Mouse (Mus musculus) mouse trophoblast stem cell (cell line): ENCODE measurements around the gene Senp5.
"Not testable (repeated sequence)": the region's sequence is repeated elsewhere in the genome, so short reads cannot be mapped to it uniquely, and the experiment has no call there.

Experiments
- in situ Hi-C, 2 experiments: fragments of 300-500 bp; cut with MseI, MboI; formaldehyde crosslinking; loops; 2 replicates in 1 of 2; 3 replicates in 1 of 2; pipeline ENCODE4 v1.15.1; 2025

Senp5 gene

DNA sequence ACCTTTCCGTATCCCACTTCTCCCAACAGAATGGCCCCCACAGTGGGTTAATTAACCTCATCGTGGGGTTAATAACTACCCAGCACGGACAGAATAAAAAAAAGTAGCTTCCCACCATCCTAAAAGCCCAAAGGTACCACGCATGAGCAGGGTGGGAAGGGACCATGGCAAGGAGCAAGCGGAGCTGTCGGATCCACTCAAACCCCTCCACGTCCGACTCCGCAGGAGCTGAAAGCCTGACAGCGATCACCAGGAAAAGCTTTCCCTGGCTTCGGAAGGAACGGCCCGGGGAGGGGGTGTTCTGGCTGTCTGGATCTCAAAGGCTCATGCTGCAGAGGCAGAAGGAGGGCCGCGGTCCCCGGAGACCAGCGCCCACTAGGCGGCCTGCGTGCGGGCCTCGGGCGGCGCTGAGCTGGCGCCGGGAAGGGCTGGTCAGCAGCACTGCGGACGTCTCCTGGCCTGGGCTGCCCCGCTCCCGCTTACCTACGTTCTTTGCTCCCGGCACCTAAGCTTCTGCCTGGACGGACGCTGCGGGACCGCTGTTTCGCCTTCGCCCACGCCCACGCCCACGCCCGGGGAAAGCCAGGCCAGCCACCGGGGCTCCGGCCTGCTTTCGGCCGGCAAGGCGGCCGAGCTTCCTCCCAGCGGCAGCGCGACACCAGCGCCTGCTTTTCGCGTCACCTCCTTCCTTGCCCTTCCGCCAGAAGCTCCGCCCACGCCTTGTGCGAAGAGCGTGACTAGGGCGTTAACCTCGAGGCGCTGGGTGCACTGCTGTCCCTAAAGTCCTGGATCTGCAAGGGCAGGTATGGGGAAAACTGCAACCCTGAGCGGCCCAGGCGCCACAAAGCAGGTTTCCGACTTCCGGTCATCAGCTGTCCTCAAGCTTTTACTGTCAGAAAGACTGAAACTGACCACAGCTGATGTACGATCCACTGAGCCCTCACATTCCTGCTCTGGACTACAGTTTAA, at the start of gene Senp5:
Gene Senp5, minus strand, starts transcription at position 779 of the 969 bp plus-strand sequence.
- in situ Hi-C loops = no loop called here

GRCm38 (mm10) chr16:32042367-32042766, 39.3 kb upstream of the Senp5 start:
- in situ Hi-C loops = no loop called here

DNA sequence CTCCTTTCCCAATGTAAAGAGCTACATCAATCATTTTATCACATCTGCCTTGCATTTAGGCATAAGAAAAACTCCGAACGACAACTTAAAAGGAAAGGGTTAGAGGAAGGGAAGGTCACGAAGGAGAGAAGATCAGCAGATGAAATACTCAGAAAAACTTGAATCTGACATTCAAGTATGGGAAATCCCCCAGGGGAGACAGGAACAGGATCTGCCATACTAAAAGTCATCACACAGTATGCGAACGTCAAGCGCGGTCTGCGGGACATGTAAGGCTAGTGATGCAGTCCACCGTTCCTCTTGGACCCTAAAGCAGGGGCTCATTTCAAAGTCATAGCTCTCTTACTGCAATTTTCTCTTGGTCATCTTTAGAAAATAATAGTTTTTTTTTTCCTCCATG, 16.6 kb upstream of the Senp5 start:
- in situ Hi-C loops = no loop called here

GRCm38 (mm10) chr16:32010330-32010729, 7.2 kb upstream of the Senp5 start:
- in situ Hi-C loops = no loop called here

DNA sequence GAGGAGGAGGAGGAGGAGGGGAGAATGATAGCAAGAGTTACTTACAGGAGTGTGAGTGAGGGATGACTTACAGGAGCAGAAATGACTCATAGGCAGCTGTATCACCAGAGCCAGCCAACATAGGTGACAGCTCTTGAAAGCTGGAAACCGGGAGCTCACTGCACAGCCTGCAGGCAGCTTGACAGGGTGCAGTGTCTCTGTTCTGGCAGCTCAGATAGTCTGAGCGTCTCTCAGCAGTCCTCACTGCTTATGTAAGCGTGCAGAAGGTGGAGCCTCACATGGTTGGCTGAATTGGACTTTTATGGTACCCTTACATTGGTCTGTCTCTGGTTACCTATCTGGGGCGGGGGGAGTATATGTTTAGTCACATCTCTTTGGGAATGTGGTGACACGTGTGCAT, 6.8 kb upstream of the Senp5 start:
- in situ Hi-C loops = no loop called here

DNA sequence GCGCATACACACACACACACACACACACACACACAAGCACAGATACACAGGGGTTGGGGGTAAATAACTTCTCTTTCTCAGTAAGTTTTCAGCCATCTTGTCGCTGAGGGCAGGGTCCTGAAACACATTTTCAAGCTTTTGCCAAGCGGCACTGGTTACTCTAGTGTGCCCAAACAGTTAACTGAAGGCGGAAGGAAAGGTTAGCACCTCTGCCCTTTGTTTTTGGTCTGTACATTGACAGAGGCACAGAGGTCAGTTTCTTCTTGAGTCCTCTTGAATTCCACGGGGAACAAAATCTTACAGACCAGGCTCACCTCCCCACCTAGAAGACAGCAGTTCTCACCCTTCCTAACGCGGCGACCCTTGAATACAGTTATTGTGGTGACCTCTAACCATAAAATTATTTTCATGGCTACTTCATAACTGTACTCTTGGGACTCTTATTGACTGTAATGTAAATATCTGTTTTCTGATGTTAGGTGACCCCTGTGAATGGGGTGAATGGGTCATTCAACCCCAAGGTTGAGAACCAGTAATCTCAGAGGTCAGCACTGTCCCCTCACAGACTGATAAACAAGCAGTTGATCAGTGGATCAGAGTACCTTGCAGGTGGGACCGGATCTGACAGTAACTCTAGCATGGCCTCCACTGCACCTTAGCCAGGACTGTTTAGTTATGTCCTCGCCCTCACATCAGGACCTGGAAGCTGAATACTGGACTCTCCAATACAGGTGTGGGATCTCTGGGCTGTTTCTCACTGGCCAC, 5.6 kb upstream of the Senp5 start:
- in situ Hi-C loops = no loop called here

DNA sequence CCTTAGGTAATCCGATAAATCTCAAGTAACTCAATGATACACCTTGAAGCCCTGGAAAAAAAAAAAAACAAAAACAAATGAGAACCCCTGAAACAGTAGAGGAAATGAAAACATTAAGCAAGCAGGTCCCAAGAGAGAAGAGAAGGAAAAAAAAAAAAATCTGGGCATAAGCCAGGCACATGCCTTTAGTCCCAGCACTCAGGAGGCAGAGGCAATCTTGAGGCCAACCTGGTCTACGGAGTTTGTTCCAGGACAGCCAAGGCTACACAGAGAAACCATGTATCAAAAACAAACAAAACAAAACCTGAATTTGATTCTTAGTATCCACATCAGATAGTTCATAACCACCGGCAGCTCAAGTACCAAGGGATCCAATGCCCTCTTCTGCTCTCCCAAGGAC, 1.6 kb upstream of the Senp5 start:
- in situ Hi-C loops = no loop called here

DNA sequence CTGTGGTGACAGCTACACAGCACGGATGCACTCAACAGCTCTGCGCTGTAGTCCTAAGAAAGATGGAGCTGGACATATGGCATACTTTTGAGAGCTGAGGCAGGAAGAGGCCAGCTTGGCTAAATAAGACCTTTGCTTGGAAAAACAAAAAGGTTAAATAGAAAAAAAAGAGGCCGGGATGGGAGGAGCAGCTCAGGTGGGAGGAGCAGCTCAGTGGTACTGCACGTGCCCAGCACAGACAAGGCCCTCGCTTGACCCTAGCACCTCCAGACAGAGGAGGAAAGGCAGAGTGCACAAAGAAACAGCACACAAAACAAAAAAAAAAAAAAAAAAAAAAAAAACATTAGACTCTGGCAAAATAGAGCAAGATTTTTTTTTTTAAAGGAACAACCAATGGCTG, 6.7 kb downstream of the Senp5 start:
- in situ Hi-C loops = no loop called here

DNA sequence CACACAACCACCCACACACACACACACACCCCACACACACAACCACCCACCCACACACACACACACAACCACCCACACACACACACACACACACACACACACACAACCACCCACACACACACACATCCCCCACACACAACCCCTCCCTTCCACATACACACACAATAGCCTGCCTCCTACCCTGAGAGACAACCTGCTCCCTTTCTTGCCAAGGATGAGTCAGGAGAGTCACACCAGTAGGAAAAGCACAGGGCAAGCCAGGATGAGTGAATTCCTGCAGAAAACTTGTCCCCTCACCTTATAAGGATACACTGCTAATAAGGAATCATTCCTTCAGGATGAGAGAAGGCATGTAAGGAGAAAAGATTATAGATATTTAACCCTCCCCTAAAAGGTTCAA, 9.1 kb downstream of the Senp5 start:
- in situ Hi-C loops = no loop called here

GRCm38 (mm10) chr16:31993195-31993594, 9.9 kb downstream of the Senp5 start:
- in situ Hi-C loops = no loop called here

DNA sequence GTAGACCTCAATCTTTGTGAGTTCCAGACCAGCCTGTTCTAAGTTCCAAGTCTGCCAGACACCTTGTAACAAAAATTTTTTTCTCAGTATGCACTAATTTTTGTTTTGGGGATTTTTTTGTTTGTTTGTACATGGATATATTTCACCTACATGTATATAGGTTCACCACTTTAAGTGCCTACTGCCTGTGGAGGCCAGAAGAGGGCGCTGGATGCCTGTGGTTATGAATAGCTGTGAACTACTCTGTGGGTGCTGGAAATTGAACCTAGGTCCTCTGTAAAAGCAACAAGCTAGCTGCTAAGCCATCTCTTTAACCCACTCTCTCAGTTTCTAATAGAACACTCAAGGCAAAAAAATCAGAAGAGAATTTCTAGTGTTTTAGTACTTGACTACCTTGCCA, 11.0 kb downstream of the Senp5 start:
- in situ Hi-C loops = no loop called here

- in situ Hi-C loops = no loop called here
Measured at GRCm38 (mm10) chr16:31980946-31981345, 22.1 kb downstream of the Senp5 start.

DNA sequence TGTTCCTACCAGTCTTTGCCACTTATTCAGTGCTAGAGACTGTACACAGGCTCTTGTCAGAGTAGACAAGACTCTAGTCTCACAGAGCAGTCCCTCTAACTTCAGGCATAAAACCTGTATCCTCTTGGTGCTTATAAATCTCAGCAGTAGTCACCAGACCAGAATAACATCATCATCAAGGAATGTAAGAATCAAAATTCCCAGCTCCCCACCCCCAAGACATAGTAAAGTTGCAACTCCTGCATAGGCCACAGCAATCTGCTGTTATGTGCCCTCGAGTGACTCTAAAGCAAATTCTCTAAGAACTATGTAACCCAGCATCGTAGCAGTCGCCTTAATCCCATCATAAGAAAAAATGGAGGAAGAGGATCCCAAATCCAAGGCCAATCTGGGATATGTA, 23.6 kb downstream of the Senp5 start:
- in situ Hi-C loops = no loop called here

GRCm38 (mm10) chr16:31975258-31975657, 27.8 kb downstream of the Senp5 start:
- in situ Hi-C loops = no loop called here

DNA sequence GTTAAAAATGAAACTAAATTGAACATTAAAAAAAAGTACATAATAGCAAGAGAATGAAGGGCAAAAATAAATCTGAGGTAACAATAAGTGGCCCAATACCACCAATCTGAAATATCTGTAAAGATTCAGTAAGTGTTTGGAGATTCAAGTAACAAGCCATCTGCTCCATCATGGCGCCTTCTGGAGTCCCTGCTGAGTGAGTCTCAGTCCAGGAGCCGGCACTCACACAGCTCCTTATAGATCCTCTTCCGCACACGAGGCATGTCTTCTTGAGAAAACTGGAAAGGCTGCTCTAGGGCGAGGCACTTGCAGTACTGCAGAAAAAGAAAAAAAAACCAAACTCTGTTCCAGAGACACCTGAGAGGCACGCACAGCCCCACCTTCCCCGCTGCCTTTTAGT, 39.9 kb downstream of the Senp5 start:
- in situ Hi-C loops = no loop called here

DNA sequence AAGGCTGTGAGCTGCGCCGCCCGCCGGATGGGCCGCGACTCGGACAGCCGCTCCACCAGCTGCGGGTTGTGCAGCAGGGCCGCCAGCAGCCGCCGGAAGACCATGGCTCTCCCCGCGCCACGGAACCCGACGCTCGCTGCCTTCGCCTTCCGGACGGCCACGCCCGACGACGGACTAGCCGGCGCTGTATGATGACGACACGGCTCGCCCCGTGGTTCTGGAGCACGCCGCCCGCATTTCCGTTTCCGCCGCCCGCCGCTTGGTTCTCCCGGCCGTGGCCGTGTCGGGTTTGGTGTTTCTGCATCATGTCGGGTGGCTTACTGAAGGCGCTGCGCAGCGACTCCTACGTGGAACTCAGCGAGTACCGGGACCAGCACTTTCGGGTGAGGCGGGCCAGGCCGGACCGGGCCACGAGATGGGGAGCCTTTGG, 54.7 kb downstream of the Senp5 start, which contains the start of the genes 0610012G03Rik and Ncbp2:
Gene 0610012G03Rik, minus strand, starts transcription at position 150 of the 430 bp plus-strand sequence.
Gene Ncbp2, plus strand, starts transcription at position 169 of the 430 bp plus-strand sequence.
- in situ Hi-C loops = no loop called here

GRCm38 (mm10) chr16:31947901-31948316, 55.2 kb downstream of the Senp5 start:
- in situ Hi-C loops = no loop called here

DNA sequence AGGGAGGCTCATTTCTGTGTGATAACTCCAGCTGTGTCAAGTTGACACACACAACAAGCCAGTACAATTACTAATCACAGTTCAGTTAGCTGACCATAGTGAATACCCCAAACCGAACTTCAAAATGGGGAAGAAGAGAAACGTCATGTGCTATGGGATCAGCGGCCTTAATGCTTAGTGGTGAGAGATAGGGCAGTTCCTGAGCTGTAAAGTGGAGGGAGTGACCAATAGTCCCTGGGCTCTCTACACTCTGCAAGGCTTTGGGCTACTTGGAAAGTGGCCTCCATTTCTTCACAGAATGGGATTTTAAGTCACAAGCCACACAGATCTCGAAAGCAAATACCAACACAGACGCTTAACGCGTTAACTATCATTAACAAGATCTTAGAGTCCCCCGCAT, 55.8 kb downstream of the Senp5 start:
- in situ Hi-C loops = no loop called here

DNA sequence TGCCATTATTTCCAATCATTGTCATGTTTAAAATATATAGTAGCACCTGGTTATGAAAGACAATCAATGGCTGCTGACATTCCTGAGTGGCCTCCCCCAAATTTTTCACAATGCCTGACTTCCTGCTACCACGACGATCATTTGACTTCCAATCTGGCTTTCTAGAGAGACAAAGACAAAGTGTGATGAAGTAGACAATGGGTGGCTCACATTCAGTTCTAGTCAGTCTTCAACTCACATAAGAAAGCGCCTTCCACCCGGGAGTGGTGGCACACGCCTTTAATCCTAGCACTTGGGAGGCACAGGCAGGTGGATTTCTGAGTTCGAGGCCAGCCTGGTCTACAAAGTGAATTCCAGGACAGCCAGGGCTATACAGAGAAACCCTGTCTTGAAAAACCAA, 57.1 kb downstream of the Senp5 start:
- in situ Hi-C loops = not testable (repeated sequence)

- in situ Hi-C loops = no loop called here
Measured at GRCm38 (mm10) chr16:31945372-31945771, 57.7 kb downstream of the Senp5 start.

DNA sequence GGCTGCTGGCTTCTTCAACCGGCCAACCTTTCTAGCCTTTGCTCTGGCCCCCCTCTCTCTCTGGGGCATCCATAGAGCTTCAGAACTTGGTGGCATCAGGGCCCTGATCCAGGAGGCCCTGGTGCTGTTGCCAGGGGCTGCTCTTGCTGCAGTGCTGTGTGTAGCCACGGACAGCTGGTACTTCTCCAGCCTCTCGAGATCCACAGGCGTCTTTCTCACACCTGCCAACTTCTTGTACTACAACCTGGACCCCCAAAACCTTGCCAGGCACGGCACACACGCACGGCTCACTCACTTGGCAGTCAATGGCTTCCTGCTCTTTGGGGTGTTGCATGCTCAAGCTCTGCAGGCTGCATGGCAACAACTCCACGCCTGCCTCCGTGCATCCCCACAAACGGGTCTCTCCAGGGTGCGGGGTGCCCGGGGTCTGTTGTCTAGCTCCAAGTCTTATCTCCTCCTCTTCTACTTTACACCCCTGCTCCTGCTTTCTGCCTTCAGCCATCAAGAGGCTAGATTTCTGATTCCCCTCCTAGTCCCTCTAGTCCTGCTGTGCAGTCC, 58.3 kb downstream of the Senp5 start:
- in situ Hi-C loops = no loop called here

DNA sequence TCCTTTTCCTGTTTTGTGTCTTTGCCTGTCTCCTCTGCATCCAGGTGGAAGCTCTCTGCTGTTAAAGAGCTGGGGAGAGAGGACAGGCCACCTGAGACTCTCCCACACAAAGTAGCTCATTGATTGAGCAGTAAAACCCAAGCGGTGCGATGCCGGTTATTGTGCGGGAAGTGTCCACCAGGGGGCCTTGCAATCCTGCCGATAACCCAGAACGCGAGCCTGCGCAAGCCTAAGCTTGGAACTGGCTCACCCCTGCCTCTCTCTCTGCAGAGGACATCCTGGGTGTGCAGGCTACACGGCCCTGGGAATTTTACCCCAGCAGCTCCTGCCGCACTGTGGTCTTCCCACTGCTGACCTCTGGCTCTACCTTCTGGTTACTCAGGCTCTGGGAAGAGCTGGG, 59.1 kb downstream of the Senp5 start:
- in situ Hi-C loops = no loop called here
